ENCODE assay signal across 8 mouse cellular contexts in the genomic region with DNA sequence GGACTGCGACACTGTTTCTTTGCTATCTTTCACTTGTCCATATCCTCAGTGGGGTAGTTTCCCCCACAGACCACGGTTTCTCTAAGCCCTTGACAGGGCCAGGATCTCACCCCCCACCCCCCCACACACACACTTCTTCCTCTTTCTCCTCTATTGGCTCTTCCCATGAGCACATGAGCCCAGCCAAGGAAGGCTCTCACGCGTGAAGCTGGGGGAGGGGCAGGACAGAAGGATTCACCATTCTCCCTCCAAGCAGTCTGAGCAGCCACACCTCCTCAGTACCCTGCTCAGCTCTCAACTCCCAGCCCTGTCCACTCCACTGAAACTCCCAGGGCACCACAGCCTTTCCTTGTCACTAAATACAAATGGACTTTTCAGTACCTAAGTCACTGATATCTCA. TPM values are rescaled to one million over a fixed set of nuclear protein-coding genes. Genes with fewer than 3 reads are reported as not detected.
DNase-seq lines count a peak whose midpoint lies in the region; ATAC-seq and TF ChIP-seq lines count a peak whose summit lies in the region.

No protein-coding gene starts in this region.

- no peak overlapping the region for H3K4me2 ChIP-seq in forebrain, embryonic 15.5 days (replicated peaks)
- no peak overlapping the region; the same call in 1 of the 2 replicates for H3K4me2 ChIP-seq in forebrain, embryonic 13.5 days
- peak overlapping the region; percentile 1; the same call in 1 of the 2 replicates for H3K4me2 ChIP-seq in liver, embryonic 15.5 days

- peak; percentile 54 for DNase-seq in A20 (ENCODE audit: low read depth, low spot score)
- DNase-seq in layer of hippocampus, adult 2 months (ENCODE audit: low spot score in 2 of 2) = no peak
- no peak for DNase-seq in layer of hippocampus, postnatal 36 days
- no peak for DNase-seq in left cerebral cortex, adult 9 months (ENCODE audit: low spot score in 2 of 2)

- H3K27ac ChIP-seq in forebrain, embryonic 15.5 days (replicated peaks) = no peak overlapping the region
- no peak overlapping the region for H3K27ac ChIP-seq in forebrain, embryonic 13.5 days
- no peak overlapping the region; the same call in 1 of the 2 replicates for H3K27ac ChIP-seq in liver, embryonic 15.5 days (replicated peaks)
- no peak overlapping the region for H3K27ac ChIP-seq in layer of hippocampus, adult 2 months

- H3K27me3 ChIP-seq in forebrain, embryonic 15.5 days = no peaks in the 10 kb centered on the region
- no peaks in the 10 kb centered on the region for H3K27me3 ChIP-seq in forebrain, embryonic 13.5 days
- no peaks in the 10 kb centered on the region for H3K27me3 ChIP-seq in liver, embryonic 15.5 days

- no peaks in the 10 kb centered on the region for H3K36me3 ChIP-seq in forebrain, embryonic 15.5 days
- no peaks in the 10 kb centered on the region for H3K36me3 ChIP-seq in forebrain, embryonic 13.5 days (ENCODE audit: poor library complexity, severe bottlenecking)
- H3K36me3 ChIP-seq in liver, embryonic 15.5 days (replicated peaks) = no peaks in the 10 kb centered on the region

- peaks cover 41% of the 10 kb centered on the region for H3K4me1 ChIP-seq in forebrain, embryonic 15.5 days
- H3K4me1 ChIP-seq in forebrain, embryonic 13.5 days = peaks cover 22% of the 10 kb centered on the region
- H3K4me1 ChIP-seq in liver, embryonic 15.5 days (replicated peaks) = peaks cover 70% of the 10 kb centered on the region

- H3K9me3 ChIP-seq in forebrain, embryonic 15.5 days = no peaks in the 10 kb centered on the region
- H3K9me3 ChIP-seq in forebrain, embryonic 13.5 days (replicated peaks) = no peaks in the 10 kb centered on the region
- H3K9me3 ChIP-seq in liver, embryonic 15.5 days (replicated peaks) = no peaks in the 10 kb centered on the region

- no peak overlapping the region for H3K4me3 ChIP-seq in forebrain, embryonic 15.5 days
- H3K4me3 ChIP-seq in forebrain, embryonic 13.5 days = no peak overlapping the region
- H3K4me3 ChIP-seq in liver, embryonic 15.5 days (replicated peaks) = no peak overlapping the region
- no peak overlapping the region for H3K4me3 ChIP-seq in layer of hippocampus, adult 2 months

- H3K9ac ChIP-seq in forebrain, embryonic 15.5 days (replicated peaks) = no peak overlapping the region
- no peak overlapping the region for H3K9ac ChIP-seq in forebrain, embryonic 13.5 days
- H3K9ac ChIP-seq in liver, embryonic 15.5 days = no peak overlapping the region

- TF ChIP-seq CTCF in layer of hippocampus, adult 2 months (conservative IDR thresholded peaks at IDR 0.05) = no peak

- WGBS in forebrain, embryonic 15.5 days = 8% methylated on average over 4 of the region's 4 CpGs
- 13% methylated on average over 4 of the region's 4 CpGs for WGBS in forebrain, embryonic 13.5 days
- WGBS in liver, embryonic 15.5 days (ENCODE audit: insufficient replicate concordance) = 11% methylated on average over 4 of the region's 4 CpGs

- ATAC-seq in forebrain, embryonic 15.5 days (replicated peaks) = peak; percentile 57; the same call in 1 of the 2 replicates
- ATAC-seq in forebrain, embryonic 13.5 days = no peak
- ATAC-seq in hematopoietic stem cell, adult 5-6 weeks (replicated peaks in 1 of 2; ENCODE audit: insufficient read depth in 1 of 2, low FRiP score in 2 of 2, low TSS enrichment in 1 of 2, low read depth in 1 of 2, poor library complexity in 2 of 2, severe bottlenecking in 2 of 2) = peak; percentile 50 to 68
- 0 out of 2 replicates have a peak, but pooled peaks have one; percentile 28 for ATAC-seq in liver, embryonic 15.5 days (ENCODE audit: insufficient read depth)

RNA-seq across cellular contexts. Expression of a gene that starts 47.2 kb away (rescaled TPM):
- polyA plus RNA-seq in forebrain, embryonic 15.5 days (2015; fragmentation: Nextera tagmentation; extraction: Ambion mirVana) = 17.0 and 20.9 TPM in 2 replicates
- 10.3 and 11.5 TPM in 2 replicates for polyA plus RNA-seq in forebrain, embryonic 13.5 days (2015; fragmentation: Nextera tagmentation; extraction: Ambion mirVana)
- 10.6 and 15.1 TPM in 2 replicates for total RNA-seq in hematopoietic stem cell, adult 5-6 weeks (2017)
- 4.2 TPM in 2 replicates for polyA plus RNA-seq in liver, embryonic 15.5 days (2015; fragmentation: Nextera tagmentation; extraction: Ambion mirVana)
- 10 to 100 TPM; 21.0 to 24.4 TPM for total RNA-seq in layer of hippocampus, adult 2 months (2021)
- total RNA-seq in layer of hippocampus, postnatal 36 days (2021) = 10 to 100 TPM; 18.3 to 22.2 TPM
